Mouse (Mus musculus): ENCODE data around the gene Zdhhc14. TPM values are rescaled to one million over a fixed set of nuclear protein-coding genes. Genes with fewer than 3 reads are reported as not detected.

The Zdhhc14 gene
- polyA plus RNA-seq, 1 experiment from 2014 or later = 10.1 TPM

- H3K9ac ChIP-seq = no peak overlapping the region
- H3K36me3 ChIP-seq (replicated peaks) = no peaks in the 10 kb centered on the region
- H3K4me2 ChIP-seq = no peak overlapping the region
- H3K27ac ChIP-seq = no peak overlapping the region
- no peak overlapping the region for H3K4me3 ChIP-seq
- no peaks in the 10 kb centered on the region for H3K27me3 ChIP-seq (replicated peaks)
- WGBS = 83% methylated on average over 4 of the region's 4 CpGs
- H3K9me3 ChIP-seq = no peaks in the 10 kb centered on the region
- peaks cover 6% of the 10 kb centered on the region; the same call in 1 of the 2 replicates for H3K4me1 ChIP-seq
- ATAC-seq (replicated peaks) = no peak
Observed at GRCm38 (mm10) chr17:5508030-5508429, 15.7 kb downstream of the Zdhhc14 start.

GRCm38 (mm10) chr17:5510564-5510963 lies 18.2 kb downstream of the Zdhhc14 start:
- Histone ChIP-seq H3K4me1 (peaks cover 6% of the 10 kb centered on the region; the same call in 1 of the 2 replicates), H3K36me3 (replicated peaks) (no peaks in the 10 kb centered on the region), H3K27me3 (replicated peaks) (no peaks in the 10 kb centered on the region), H3K27ac (no peak overlapping the region), H3K9ac (no peak overlapping the region), H3K4me2 (no peak overlapping the region), H3K4me3 (no peak overlapping the region), H3K9me3 (no peaks in the 10 kb centered on the region)
- WGBS = 83% methylated on average over 9 of the region's 9 CpGs
- ATAC-seq (replicated peaks) = no peak

- Histone ChIP-seq H3K4me1 (no peaks in the 10 kb centered on the region), H3K27ac (no peak overlapping the region), H3K9me3 (no peaks in the 10 kb centered on the region), H3K27me3 (replicated peaks) (no peaks in the 10 kb centered on the region), H3K36me3 (replicated peaks) (no peaks in the 10 kb centered on the region), H3K4me2 (no peak overlapping the region), H3K4me3 (no peak overlapping the region), H3K9ac (no peak overlapping the region)
- WGBS = 86% methylated on average over 6 of the region's 6 CpGs
- no peak for ATAC-seq (replicated peaks)
Observed at GRCm38 (mm10) chr17:5511724-5512123, 19.4 kb downstream of the Zdhhc14 start.

- no peaks in the 10 kb centered on the region for H3K36me3 ChIP-seq (replicated peaks)
- 90% methylated on average over 10 of the region's 10 CpGs for WGBS
Observed at GRCm38 (mm10) chr17:5519466-5519865, 27.1 kb downstream of the Zdhhc14 start.

GRCm38 (mm10) chr17:5519910-5520592 lies 27.7 kb downstream of the Zdhhc14 start:
- Histone ChIP-seq H3K4me1 (no peaks in the 10 kb centered on the region), H3K27ac (no peak overlapping the region), H3K4me3 (no peak overlapping the region), H3K4me2 (no peak overlapping the region), H3K27me3 (replicated peaks) (no peaks in the 10 kb centered on the region), H3K9ac (no peak overlapping the region), H3K36me3 (replicated peaks) (no peaks in the 10 kb centered on the region), H3K9me3 (no peaks in the 10 kb centered on the region; the same call in 1 of the 2 replicates)
- no peak for ATAC-seq (replicated peaks)
- 87% methylated on average over 13 of the region's 13 CpGs for WGBS

More at GRCm38 (mm10) chr17:5519466-5519865, 27.1 kb downstream of the Zdhhc14 start:
- H3K27me3 ChIP-seq (replicated peaks) = no peaks in the 10 kb centered on the region
- no peaks in the 10 kb centered on the region; the same call in 1 of the 2 replicates for H3K9me3 ChIP-seq
- no peak overlapping the region for H3K4me3 ChIP-seq
- H3K4me2 ChIP-seq = no peak overlapping the region
- no peaks in the 10 kb centered on the region for H3K4me1 ChIP-seq
- no peak overlapping the region for H3K9ac ChIP-seq
- ATAC-seq (replicated peaks) = no peak
- no peak overlapping the region for H3K27ac ChIP-seq

- Histone ChIP-seq H3K4me1 (no peaks in the 10 kb centered on the region), H3K27ac (no peak overlapping the region), H3K27me3 (replicated peaks) (no peaks in the 10 kb centered on the region), H3K9ac (no peak overlapping the region), H3K4me2 (no peak overlapping the region), H3K4me3 (no peak overlapping the region), H3K36me3 (replicated peaks) (no peaks in the 10 kb centered on the region), H3K9me3 (no peaks in the 10 kb centered on the region; the same call in 1 of the 2 replicates)
- 85% methylated on average over 1 of the region's 1 CpGs for WGBS
- no peak for ATAC-seq (replicated peaks)
Observed at GRCm38 (mm10) chr17:5521532-5521931, 29.2 kb downstream of the Zdhhc14 start.

- no peak overlapping the region for H3K9ac ChIP-seq
- WGBS = 87% methylated on average over 6 of the region's 6 CpGs
- H3K27ac ChIP-seq = no peak overlapping the region
- H3K36me3 ChIP-seq (replicated peaks) = no peaks in the 10 kb centered on the region
- no peak overlapping the region for H3K4me3 ChIP-seq
- H3K4me2 ChIP-seq = no peak overlapping the region
- H3K9me3 ChIP-seq = no peaks in the 10 kb centered on the region
- H3K27me3 ChIP-seq (replicated peaks) = no peaks in the 10 kb centered on the region
- ATAC-seq (replicated peaks) = no peak
- no peaks in the 10 kb centered on the region for H3K4me1 ChIP-seq
Observed at GRCm38 (mm10) chr17:5529552-5529951, 37.2 kb downstream of the Zdhhc14 start.

- WGBS = 32% methylated on average over 5 of the region's 5 CpGs
Observed at GRCm38 (mm10) chr17:5532816-5533215, 40.5 kb downstream of the Zdhhc14 start.

GRCm38 (mm10) chr17:5535357-5535756 lies 43.0 kb downstream of the Zdhhc14 start:
- Histone ChIP-seq H3K4me1 (no peaks in the 10 kb centered on the region), H3K36me3 (replicated peaks) (no peaks in the 10 kb centered on the region)

More at GRCm38 (mm10) chr17:5532816-5533215, 40.5 kb downstream of the Zdhhc14 start:
- Histone ChIP-seq H3K27ac (no peak overlapping the region), H3K4me2 (no peak overlapping the region), H3K27me3 (replicated peaks) (no peaks in the 10 kb centered on the region), H3K4me3 (no peak overlapping the region), H3K9ac (no peak overlapping the region), H3K36me3 (replicated peaks) (no peaks in the 10 kb centered on the region), H3K4me1 (no peaks in the 10 kb centered on the region), H3K9me3 (no peaks in the 10 kb centered on the region)
- ATAC-seq (replicated peaks) = no peak

GRCm38 (mm10) chr17:5536259-5537094 lies 44.1 kb downstream of the Zdhhc14 start:
- H3K27me3 ChIP-seq (replicated peaks) = no peaks in the 10 kb centered on the region
- H3K4me3 ChIP-seq = no peak overlapping the region
- no peaks in the 10 kb centered on the region for H3K36me3 ChIP-seq (replicated peaks)
- WGBS = 71% methylated on average over 10 of the region's 12 CpGs
- H3K27ac ChIP-seq = peak overlapping the region; percentile 42; the same call in 1 of the 2 replicates
- H3K9me3 ChIP-seq = no peaks in the 10 kb centered on the region
- no peaks in the 10 kb centered on the region for H3K4me1 ChIP-seq
- ATAC-seq (replicated peaks) = peak; percentile 58; the same call in 1 of the 2 replicates
- H3K9ac ChIP-seq = no peak overlapping the region
- no peak overlapping the region for H3K4me2 ChIP-seq

More at GRCm38 (mm10) chr17:5535357-5535756, 43.0 kb downstream of the Zdhhc14 start:
- ATAC-seq (replicated peaks) = no peak
- H3K4me2 ChIP-seq = no peak overlapping the region
- no peak overlapping the region for H3K4me3 ChIP-seq
- no peak overlapping the region for H3K9ac ChIP-seq
- 48% methylated on average over 4 of the region's 4 CpGs for WGBS
- H3K9me3 ChIP-seq = no peaks in the 10 kb centered on the region
- H3K27ac ChIP-seq = no peak overlapping the region
- H3K27me3 ChIP-seq (replicated peaks) = no peaks in the 10 kb centered on the region

- H3K4me3 ChIP-seq = no peak overlapping the region
- 63% methylated on average over 11 of the region's 11 CpGs for WGBS
- no peak overlapping the region for H3K9ac ChIP-seq
- no peaks in the 10 kb centered on the region for H3K4me1 ChIP-seq
- no peaks in the 10 kb centered on the region for H3K9me3 ChIP-seq
- H3K27ac ChIP-seq = peak overlapping the region; percentile 42
- H3K4me2 ChIP-seq = no peak overlapping the region
- ATAC-seq (replicated peaks) = peak; percentile 52
- H3K27me3 ChIP-seq (replicated peaks) = no peaks in the 10 kb centered on the region
- H3K36me3 ChIP-seq (replicated peaks) = no peaks in the 10 kb centered on the region
Observed at GRCm38 (mm10) chr17:5537095-5537575, 44.8 kb downstream of the Zdhhc14 start.

- Histone ChIP-seq H3K9me3 (no peaks in the 10 kb centered on the region), H3K4me2 (no peak overlapping the region), H3K36me3 (replicated peaks) (no peaks in the 10 kb centered on the region), H3K9ac (no peak overlapping the region), H3K27me3 (replicated peaks) (no peaks in the 10 kb centered on the region), H3K27ac (no peak overlapping the region), H3K4me3 (no peak overlapping the region), H3K4me1 (no peaks in the 10 kb centered on the region)
- ATAC-seq (replicated peaks) = no peak
- WGBS = 86% methylated on average over 2 of the region's 2 CpGs
Observed at GRCm38 (mm10) chr17:5542177-5542576, 49.8 kb downstream of the Zdhhc14 start.

Measured in midbrain, embryonic 15.5 days (tissue).